Mouse (Mus musculus) urinary bladder, postnatal 14 days (tissue): Measurements from ENCODE around the gene Axin2.

Source experiments
- DNase-seq: peaks from one replicate; pipeline ENCODE4 v3.0.0; 2021; ENCODE audit warnings: low spot score

Gene Axin2

DNA sequence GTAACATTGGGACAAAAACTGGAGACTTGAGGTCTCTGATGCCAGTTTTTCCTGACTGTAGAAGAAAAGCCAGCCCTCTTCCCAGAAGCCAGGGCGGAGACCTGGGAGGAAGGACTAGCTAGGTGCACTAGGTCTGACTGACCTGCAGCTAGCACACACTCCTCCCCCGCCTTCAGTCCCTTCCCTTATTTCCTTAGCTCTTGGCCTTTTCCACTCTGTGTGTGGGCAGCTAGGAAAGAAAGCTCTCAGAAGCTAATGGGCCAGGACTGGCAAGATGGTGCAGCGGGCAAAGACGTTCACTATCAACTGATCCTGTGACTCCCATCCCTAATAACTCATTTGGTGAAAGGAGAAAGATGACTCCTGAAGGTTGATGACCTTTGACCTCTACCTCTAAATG, 17.8 kb upstream of the Axin2 start:
- no peak for DNase-seq

DNA sequence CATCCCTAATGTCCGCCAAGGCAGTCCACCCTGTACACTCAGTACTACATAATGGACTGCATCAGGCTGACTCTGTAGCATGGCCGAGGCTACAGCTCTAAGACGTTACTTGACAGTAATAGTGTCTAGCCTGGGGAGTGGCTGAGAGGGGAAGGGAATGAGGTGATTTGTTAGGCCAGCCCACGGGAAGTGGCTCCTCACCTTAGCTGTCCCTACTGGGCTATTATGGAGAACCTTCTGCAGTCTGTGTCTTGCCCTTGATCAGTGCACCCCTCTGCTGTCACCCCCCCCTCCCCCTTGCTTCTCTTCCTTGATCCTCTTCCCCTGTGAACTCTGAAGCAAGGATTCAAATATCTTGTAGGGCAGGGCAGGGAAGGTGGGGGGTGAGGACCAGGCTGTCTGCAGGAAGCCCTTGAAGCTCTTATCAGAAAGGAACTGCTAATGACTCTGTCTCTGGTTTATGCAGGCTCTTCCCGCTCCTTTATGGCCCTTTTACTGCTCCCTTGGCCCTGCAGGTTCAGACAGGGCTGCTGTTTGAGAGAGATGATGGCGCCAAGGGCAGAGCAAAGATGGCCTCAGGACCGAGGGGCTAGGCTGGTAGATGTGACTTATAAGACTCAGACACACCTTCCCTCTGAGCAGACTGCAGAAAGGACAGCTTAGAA, 13.4 kb upstream of the Axin2 start:
- DNase-seq = no peak

DNA sequence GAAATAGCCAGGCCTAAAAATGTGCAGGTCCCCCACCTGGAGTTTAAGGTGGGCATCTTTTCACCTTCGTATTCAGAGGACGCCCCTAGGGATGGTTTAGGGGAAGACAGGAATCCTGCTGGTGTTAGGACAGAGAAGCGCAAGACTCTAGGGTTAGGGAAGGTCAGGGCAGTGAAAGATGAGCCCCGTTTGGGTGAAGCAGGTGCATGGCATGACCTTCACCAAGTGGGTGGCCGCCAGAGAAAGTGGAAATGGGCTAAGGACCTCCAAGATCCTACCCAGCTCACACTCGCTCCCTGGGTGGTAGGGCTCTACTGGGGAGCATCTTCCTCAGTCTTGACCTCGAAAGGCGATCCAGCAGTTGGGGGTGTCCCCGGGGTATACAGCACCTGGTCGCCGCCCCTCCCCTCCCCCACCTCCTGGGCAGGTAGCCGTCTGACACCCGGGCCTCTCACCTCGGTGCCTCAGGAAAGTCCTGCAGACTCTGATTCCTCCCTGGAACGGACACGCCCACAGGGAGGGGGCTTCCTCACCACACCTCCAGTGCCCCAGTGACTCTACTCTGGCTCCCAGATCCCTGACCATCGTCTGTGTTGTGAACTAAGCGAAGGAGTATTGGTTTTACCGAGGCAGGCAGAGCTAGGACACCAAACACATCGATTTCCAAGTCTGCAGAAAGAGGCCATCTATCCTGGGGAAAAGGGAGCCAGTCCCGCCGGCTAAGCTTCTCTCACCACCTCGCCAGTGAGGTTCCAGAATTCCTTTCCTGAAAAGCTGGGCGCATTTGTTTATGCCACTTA, 10.6 kb upstream of the Axin2 start:
- no peak for DNase-seq

DNA sequence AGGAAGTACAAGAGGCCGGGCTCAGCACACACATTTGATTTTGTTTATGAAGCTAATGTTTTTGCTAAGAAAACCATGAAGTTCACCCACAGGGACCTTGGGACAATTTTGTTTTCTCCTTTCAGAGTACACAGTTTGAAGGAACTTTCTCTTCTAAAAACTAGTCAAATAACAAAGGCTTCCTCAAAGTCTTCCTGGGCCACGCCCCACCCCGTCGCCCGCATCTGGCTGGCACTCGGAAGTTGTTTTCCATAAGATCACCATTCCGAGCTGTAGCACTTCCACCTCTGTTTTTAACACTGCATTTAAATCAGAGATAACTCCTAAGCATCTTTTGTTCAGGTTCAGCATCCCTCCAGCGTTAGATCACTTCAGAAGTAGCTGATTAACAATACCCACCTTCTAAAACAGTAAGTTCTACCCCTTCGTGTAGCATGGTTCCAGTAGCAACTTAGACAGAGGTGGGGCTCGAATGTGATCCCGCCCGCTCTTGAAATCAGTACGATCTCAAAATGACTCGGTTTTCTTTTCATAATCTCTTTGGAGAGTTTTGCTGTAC, 9.7 kb upstream of the Axin2 start:
- DNase-seq = no peak

DNA sequence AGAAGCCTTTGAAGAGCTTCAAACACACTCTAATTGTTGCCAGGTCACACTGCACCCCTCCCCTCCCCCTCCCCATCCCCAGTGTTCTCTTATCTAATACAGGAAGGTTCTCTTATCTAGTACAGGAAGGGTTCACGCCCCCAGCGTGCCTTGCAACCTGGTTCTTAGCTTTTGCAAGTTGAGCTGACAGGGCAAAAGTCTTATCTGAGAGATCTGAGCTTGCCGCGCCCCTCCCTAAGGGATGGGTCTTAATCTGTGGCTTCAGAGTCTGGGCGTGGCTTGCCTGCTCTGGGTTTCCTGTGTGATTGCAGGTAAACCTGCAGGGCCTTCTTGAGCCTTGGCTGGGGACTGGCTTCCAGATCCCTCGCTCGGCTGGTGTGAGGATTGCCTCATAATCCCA, 9.2 kb upstream of the Axin2 start:
- peak; percentile 68 for DNase-seq

DNA sequence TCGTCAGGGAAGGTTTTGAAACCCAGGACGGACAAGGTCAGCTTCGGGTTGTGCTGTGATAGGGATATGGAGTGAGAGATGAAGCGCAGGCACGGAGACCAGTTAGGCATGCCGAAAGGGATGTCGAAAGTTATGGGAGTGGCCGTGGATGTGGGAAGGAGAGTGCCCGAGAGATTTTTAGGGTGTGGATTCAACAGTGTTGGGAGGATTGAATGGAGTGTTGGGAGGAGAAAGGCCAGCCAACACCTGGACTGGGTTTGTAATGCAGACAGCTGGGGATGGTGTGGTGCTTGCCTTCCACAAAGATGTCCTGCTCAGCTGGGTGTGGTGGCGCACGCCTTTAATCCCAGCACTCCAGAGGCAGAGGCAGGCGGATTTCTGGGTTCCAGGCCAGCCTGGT, 8.0 kb upstream of the Axin2 start:
- DNase-seq = no peak

DNA sequence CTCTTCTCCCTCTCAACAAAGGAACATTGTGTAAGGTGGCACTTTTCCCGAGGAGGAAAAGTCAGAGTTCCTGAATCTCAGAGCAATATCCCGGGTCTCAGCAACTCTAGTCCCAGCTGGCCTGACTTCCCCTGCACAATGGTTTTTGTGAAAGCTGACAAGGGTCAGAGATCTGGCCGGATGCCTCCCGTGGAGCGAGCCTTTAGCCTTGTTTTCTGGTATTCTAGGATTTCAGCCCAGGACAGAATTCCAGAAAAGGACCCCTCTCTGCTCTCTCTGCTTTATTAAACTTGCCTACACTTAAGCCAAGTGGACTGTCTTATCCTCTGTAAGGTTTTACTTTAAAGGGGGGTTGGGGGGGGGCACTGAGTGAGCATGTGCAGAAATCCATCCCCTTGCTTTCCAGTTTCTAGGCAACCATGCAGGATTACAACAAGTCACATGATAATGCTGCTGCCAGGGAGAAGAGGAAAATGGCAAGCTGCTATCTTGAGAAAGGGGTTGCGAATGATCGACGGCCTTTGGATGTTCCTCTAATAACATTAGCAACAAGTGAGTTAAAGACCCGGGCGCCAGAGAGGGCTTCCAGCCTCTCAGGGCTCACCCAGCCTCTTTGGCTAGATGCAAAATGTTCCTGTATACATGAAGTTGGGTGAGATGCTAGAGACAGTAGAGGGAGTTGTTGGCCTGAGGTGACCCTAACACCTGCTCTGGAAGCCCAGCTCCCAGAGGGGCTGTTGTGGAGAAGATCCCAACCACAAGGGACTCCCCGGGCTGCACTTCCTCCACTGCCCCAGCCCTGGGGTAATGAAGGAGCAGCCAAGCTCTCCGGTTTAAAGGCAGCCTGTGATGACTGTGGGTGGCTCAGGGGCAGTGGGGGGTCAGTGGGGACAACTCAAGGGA, 2.5 kb upstream of the Axin2 start:
- no peak for DNase-seq

DNA sequence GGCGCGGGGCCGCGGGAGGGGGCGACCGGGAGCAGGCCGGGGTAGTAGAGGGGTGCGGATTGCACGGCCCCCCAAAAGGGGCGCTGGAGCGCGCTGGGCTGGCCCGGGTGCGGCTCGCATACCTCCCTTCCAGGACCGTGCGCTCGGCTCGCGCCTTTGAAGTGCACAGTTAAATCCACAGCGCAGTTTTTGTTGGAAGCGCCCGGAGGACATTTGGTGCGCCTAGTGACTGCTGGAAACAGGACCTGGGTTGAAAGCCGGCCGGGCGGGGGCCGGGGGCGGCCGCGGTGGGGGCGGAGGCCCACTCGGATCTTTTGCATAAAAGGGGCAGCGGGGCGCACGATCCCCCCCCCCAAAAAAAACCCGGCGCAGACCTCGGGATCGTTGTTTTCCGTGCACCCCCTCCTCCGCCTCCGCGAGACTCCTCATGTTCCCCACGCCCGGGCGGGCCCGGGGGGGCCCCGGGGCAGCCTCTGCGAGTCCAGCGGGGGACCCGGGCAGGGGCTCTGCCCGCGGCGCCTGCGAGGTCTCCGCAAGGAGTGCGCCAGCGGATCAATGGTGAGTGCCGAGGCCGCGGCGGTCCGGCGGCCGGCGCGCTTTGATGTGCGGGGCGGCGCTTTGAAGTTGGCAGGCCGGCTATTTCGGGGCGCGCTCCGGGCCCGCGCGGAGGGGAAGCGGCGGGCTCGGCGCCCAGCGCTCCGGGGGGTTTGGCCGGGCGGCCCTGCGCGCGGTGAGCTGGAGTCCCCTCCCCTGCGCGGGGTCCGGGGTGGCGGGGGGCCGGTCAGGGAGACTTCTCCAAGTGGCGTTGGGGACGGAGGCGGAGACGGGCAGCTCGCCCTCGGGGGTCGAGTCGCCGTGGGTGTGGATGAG, 722 bp downstream of the Axin2 start:
- DNase-seq = peak; percentile 88

DNA sequence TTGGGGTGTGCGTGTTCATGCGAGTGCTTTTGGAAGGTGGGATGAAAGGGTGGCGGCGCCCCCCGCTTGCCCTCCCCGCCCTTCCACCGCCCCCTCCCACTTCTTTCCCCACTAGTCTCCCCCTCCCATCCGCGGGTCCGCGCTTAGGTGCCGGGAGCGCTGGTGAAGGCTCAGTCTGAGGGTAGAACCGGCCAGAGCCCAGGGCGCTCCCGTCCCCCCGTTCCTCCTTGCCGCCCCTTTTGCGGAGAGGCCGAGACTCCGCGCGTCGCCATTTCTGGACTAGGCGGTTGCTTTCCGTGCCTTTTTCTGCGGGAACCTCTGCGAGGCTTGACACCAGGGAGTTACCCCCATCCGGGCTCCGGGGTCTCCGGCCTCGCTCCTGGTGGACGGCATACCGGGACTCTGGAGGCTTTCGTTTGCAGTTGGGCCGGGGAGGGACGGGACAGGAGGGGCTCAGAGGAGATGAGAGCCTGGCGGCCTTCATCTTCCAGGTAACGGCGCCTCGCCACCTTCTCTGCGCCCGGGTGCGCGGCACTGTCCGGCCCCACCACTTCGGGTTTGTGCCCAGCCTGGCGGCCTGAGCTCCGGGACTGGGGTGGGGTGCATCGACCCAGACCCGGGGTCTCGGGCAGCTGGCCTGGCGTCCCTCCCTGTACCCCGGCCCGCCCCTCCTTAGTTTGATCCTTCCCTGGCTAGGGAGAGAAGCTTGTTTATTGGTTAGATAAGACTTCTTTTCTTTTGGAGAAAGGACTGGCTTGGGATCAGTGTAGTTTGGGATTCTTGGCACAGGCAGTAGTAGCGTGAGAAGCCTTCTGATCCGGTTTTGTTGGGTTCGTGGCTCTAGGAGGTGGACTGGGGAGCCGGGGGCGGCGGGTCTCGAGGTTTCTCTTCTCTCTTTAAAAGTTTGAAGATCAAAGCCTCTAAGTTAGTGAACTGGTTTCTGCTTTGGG, 1.6 kb downstream of the Axin2 start:
- DNase-seq = peak; percentile 24

DNA sequence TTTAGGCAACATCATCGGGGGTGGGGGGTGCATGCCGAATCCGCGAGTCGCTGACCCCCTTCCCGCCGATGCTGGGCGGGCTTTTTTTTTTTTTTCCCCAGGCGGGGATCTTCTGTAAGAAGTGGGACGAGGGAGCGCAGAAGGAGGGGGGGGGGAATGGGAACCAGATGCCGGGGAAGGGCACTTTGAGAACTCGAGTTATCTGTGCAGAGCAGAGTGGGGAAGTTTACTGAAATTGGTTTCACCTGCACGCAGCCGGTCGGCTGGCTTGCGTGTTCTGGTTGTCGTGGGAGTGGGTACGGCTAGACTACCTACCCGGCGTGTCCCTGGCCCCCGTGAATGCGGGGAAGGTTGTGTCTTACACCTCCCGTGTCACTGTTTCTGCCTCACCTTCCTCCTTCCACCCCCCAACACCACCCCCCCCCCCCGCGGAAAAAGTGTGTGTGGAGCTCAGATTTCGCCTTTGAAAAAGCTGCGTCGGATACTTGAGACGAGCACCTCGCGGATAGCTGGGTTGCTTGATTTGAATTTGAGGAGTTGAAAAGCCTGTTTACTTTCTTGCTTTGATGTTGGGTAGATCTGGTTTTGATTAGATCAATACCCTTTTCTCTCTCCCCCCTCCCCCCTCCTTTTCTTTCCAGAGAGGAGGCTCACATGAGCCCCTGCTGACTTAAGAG, 2.5 kb downstream of the Axin2 start:
- no peak for DNase-seq

DNA sequence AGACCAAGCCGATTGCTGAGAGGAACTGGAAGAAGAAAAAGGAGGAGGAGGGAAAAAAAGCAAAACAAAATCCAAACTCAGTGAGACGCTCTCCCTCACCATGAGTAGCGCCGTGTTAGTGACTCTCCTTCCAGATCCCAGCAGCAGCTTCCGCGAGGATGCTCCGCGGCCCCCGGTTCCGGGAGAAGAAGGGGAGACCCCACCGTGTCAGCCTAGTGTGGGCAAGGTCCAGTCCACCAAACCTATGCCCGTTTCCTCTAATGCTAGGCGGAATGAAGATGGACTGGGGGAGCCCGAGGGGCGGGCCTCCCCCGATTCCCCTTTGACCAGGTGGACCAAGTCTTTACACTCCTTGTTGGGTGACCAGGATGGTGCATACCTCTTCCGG, 3.0 kb downstream of the Axin2 start:
- no peak for DNase-seq

DNA sequence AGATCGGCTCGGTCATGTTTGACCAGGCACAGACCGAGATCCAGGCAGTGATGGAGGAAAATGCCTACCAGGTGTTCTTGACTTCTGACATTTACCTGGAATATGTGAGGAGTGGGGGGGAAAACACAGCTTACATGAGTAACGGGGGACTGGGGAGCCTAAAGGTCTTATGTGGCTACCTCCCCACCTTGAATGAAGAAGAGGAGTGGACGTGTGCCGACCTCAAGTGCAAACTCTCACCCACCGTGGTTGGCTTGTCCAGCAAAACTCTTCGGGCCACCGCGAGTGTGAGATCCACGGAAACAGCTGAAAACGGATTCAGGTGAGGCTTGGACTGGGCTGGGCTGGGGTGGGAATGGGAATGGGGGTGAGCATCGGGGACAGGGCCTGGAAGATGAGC, 3.6 kb downstream of the Axin2 start:
- no peak for DNase-seq

DNA sequence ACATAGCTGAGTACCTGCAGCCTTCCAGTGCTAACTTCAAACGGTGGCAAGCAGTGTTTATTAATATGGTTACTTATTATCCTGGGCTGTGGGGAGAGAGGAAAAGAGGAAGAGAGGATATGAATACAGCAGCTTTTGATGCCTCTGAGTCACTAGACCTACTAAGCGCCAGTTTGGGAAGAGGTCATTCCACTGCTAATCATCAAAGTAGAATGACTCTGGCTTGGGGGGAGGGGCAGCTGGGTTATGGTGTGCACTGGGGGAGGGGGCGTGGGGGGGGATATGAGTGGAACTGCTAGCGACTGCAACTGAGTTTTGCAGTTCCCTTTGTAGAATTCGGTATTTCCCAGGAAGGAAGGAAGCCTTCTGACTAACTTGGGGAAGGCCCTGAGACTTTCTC, 4.2 kb downstream of the Axin2 start:
- DNase-seq = no peak

DNA sequence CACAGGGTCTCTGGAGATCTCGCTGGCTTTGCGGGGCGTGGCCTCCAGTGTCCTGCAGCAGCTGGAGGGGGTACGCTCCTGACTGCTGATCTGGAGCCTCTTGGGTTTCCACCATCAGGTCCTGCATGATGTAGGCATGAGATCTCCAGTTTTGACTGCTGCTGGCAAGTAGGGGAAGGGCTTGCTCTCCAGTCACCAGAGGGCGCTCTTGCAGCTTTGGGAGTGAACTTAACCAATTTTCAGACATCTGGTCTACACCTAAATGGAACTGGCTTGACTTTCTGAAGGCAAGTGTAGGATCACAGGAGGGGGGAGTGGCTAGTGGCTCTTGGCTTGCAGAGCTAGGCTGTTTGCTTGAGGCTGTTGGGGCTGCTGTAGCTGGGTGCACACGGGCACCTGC, 5.1 kb downstream of the Axin2 start:
- DNase-seq = peak; percentile 88

DNA sequence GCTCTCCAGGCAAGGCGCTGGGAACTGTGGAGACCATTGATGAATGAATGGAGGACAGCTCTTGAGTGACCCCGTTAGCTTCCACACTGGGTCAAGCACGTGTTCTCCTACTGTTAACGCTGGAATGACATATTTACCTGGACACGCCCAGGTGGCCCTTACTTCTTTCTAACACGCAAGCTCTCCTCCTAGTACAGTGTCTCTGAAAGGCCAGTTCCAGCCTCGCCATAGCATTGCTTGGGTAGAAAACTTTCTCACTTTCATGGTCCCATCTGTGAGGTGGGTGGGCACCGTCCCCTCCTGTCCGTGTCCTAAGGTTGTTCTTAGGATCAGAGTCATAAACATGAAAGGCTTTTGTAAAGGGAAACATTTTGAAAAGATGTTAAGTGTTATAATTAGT, 5.7 kb downstream of the Axin2 start:
- no peak for DNase-seq

DNA sequence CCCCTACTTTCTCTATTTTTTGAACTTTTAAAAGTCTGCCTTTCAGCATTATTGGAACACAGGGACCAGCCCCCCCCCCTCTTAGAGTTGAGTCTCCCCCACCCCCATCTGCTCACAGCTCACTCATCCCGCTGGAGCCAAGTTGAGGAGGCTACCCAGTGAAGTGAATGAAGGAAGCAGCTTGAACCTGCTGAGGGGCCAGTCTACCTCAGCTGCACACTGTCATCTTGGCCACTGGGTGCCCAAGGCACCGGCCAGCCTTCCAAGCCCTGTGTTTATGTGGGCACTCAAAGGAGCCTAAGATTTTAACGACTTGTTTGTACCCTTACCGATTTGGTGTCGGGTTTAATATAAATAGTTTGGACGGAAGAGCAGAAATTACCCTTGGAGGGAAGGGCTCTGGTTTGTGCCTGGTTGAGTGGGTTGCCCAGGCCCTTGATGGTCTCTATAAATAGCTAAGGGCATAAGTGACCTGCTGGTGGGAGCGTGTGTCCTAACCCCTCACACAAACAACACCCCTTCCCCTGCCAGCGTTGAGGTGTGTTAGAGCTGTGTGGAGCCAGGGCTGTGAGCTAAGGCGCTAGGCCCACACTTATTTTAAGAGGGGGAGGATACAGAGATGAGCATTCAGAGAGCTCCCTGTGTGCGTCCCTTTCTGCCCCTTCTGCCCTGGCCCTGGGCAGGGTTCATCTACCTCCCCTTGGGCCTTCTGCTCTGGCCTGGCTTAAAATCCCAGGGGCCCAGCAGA, 6.4 kb downstream of the Axin2 start:
- no peak for DNase-seq

DNA sequence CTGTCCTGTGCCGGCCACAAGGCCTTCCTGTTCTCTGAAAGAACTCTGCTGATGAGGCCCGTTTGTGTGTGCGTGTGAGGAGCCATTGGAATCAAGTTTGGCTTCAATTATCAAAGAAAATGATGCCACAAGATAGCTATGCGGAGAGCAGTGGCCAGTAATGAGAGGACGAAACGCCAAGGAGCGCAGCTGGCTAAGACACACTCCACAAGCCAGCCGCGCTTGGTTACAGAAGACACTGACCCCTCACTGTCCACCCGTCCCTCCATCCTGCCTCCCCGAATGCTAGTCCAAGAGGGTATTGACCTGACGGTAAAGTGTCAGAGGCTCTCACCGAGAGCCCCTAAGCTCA, 6.9 kb downstream of the Axin2 start:
- DNase-seq = no peak

DNA sequence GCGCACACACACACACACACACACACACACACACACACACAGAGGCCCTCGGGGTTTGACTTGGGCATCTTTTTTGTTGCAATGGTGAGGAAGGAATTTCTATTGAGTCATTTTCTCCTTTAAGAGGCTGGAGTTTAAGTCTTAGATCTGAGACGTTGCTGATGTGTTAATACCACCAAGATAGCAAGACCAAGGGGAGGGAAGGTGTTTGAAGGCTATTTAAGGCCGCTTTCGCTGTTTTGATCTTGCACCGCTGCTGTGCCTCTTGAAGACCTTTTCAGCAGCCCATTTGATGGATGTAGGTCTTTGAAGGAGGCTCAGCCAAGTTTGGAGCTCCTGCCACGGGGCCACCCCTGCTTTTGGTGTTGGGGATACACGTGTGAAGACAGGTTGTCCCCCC, 7.9 kb downstream of the Axin2 start:
- DNase-seq = no peak

DNA sequence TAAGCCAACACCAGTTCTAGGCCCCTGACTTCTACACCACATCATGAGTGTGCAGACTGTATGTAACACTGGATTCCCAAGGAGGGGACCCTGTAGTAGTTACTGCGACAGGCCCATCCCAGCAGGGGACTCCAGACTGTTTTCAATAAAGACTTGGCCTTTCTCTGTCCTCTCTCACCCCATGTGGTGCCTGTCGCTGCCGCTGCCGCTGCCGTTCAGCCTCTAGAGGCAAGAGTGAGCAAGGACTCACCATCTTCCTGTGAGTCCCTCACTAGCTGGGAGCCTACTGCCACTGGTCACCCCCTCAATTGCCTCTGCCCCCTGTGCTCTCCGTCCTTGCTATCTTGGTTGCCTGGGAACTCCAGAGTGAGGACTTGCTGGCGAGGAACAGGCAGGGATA, 8.6 kb downstream of the Axin2 start:
- no peak for DNase-seq
